Mouse (Mus musculus) embryonic facial prominence, embryonic 14.5 days (tissue): ENCODE results near the gene Klhl33. TPM values are rescaled to one million over a fixed set of nuclear protein-coding genes. Genes with fewer than 3 reads are reported as not detected.
A peak's percentile ranks its signal among the peaks of the same experiment; 100 is the strongest.
"Not testable (repeated sequence)": the region's sequence is repeated elsewhere in the genome, so short reads cannot be mapped to it uniquely, and the experiment has no call there.

Experiments
- ATAC-seq: fragments of 200-750 bp; cut with Nextera tagmentation; 2 replicates; pipeline ENCODE4 v1.8.0; 2017; ENCODE audit warnings: low read depth, moderate number of reproducible peaks, moderate TSS enrichment
- DNase-seq: peaks from one replicate; pipeline ENCODE4 v3.0.0-alpha.2; 2015; ENCODE audit warnings: low spot score
- H3K27ac ChIP-seq: fragments of 300-500 bp; sonication (generic); replicated peaks from 2 replicates; pipeline ENCODE4 v1.5.1; 2014; ENCODE audit warnings: low read depth, mild to moderate bottlenecking, low read length, moderate library complexity
- H3K27me3 ChIP-seq: fragments of 300-500 bp; sonication (generic); replicated peaks from 2 replicates; pipeline ENCODE4 v1.6.1; 2014; ENCODE audit warnings: low read length; ENCODE audit not compliant: control insufficient read depth, insufficient read depth
- H3K36me3 ChIP-seq: fragments of 300-500 bp; sonication (generic); 2 replicates; pipeline ENCODE4 v1.6.1; 2014; ENCODE audit warnings: low read length, mixed read lengths; ENCODE audit not compliant: control insufficient read depth, insufficient read depth
- H3K4me1 ChIP-seq: fragments of 300-500 bp; sonication (generic); 2 replicates; pipeline ENCODE4 v1.6.1; 2014; ENCODE audit warnings: antibody characterized with exemption, low read length; ENCODE audit not compliant: control insufficient read depth, insufficient read depth
- H3K4me2 ChIP-seq: fragments of 300-500 bp; sonication (generic); 2 replicates; pipeline ENCODE4 v1.6.1; 2014; ENCODE audit warnings: low read depth, mild to moderate bottlenecking, low read length, moderate library complexity, mixed read lengths
- H3K4me3 ChIP-seq: fragments of 300-500 bp; sonication (generic); 2 replicates; pipeline ENCODE4 v1.5.1; 2014; ENCODE audit warnings: low read depth, mild to moderate bottlenecking, low read length
- H3K9ac ChIP-seq: fragments of 300-500 bp; sonication (generic); 2 replicates; pipeline ENCODE4 v1.6.1; 2014; ENCODE audit warnings: low read depth, mild to moderate bottlenecking, low read length, moderate library complexity, mixed read lengths
- H3K9me3 ChIP-seq: fragments of 300-500 bp; sonication (generic); 2 replicates; pipeline ENCODE4 v1.6.1; 2016; ENCODE audit warnings: low read length; ENCODE audit not compliant: control insufficient read depth
- WGBS: fragments of 180-500 bp; shearing (Covaris S2); extraction: QIAGEN DNeasy Blood & Tissue Kit; methylation state at CpG from one replicate; pipeline ENCODE4 v1.1.7; 2014; 5-methylcytosine and 5-hydroxymethylcytosine counted together
- polyA plus RNA-seq: library from polyadenylated mRNA; unstranded; fragments of >200 nt; fragmentation: Nextera tagmentation; extraction: Ambion mirVana; gene quantifications from 2 replicates; pipeline ENCODE4 v1.2.1, GENCODE M21; 2014

Klhl33 gene
- polyA plus RNA-seq, 1 experiment from 2014 or later, result 0.21 TPM

DNA sequence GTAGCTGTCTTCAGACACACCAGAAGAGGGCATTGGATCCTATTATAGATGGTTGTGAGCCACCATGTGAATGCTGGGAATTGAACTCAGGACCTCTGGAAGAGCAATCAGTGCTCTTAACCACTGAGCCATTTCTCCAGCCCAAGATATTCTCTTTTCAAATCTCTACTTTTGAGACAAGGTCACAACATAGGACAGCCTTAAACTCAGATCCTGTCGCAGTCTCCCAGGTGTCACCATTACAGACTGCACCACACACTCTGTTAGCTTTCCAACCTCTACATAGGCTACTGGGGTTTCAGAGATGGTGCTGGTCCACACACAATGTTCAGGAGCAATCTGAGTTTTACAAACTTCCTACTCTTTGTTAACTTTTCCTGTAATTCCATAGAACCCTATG is 26.1 kb upstream of the Klhl33 start:
- H3K27me3 ChIP-seq, DNase-seq, ATAC-seq, H3K9me3 ChIP-seq: not testable (repeated sequence)
- 0 out of 2 replicates have a peak, but pooled peaks cover 11% of the 10 kb centered on the region for H3K4me1 ChIP-seq
- H3K4me2 ChIP-seq, result peak overlapping the region; percentile 88
- peak overlapping the region; percentile 95; the same call in 1 of the 2 replicates for H3K27ac ChIP-seq
- WGBS, result 70% methylated on average over 1 of the region's 1 CpGs
- peaks cover 39% of the 10 kb centered on the region for H3K36me3 ChIP-seq
- H3K4me3 ChIP-seq, result peak overlapping the region; percentile 71
- H3K9ac ChIP-seq, result peak overlapping the region; percentile 86

DNA sequence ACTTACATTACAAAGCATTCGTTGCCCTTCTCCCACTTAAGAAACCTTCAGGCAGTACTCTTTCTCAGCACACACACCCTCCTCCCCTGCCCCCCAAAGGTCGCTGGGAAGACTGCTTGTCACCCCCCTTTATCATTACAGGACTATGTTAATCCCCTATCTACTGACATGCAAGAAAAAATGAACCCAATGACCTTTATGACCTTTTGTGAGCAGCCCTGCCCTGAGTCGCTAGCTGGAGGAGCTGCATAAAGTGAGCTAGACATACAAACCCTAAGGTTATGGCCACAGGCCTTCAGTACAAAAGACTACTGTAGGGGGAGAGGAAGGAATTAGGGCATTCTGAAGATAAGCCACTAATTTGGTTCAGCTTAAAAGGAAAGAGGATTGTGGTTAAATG is 14.0 kb upstream of the Klhl33 start:
- no peak for DNase-seq
- Histone ChIP-seq H3K36me3 (peaks cover 47% of the 10 kb centered on the region), H3K27me3 (no peaks in the 10 kb centered on the region), H3K27ac (no peak overlapping the region), H3K4me3 (no peak overlapping the region), H3K9ac (no peak overlapping the region), H3K4me2 (no peak overlapping the region), H3K4me1 (no peaks in the 10 kb centered on the region), H3K9me3 (no peaks in the 10 kb centered on the region)
- ATAC-seq, result no peak
- 35% methylated on average over 3 of the region's 3 CpGs for WGBS

DNA sequence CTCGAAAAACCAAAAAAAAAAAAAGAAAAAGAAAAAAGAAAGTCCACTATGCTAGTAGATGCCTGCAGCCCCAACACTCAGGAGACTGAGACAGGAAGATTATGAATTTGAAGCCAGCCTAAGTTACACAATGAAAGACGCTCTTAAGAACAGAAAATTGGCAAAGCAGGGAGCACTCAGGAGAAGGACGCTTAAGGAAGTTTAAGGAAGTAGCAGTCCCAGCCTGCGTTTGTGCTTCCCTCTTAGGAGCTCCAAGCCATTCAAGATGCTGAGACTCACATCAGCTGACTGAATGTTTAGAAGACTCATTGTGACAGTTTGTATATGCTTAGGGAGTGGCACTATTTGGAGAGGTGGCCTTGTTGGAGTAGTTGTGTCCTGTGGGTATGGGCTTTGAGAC is 10.8 kb upstream of the Klhl33 start:
- H3K27ac ChIP-seq, result no peak overlapping the region
- ATAC-seq (no peak), DNase-seq (no peak)
- H3K4me3 ChIP-seq, result no peak overlapping the region
- no peaks in the 10 kb centered on the region for H3K9me3 ChIP-seq
- no peaks in the 10 kb centered on the region for H3K4me1 ChIP-seq
- H3K36me3 ChIP-seq, result peaks cover 19% of the 10 kb centered on the region
- H3K4me2 ChIP-seq, result no peak overlapping the region
- 86% methylated on average over 4 of the region's 4 CpGs for WGBS
- no peak overlapping the region for H3K9ac ChIP-seq
- no peaks in the 10 kb centered on the region for H3K27me3 ChIP-seq

DNA sequence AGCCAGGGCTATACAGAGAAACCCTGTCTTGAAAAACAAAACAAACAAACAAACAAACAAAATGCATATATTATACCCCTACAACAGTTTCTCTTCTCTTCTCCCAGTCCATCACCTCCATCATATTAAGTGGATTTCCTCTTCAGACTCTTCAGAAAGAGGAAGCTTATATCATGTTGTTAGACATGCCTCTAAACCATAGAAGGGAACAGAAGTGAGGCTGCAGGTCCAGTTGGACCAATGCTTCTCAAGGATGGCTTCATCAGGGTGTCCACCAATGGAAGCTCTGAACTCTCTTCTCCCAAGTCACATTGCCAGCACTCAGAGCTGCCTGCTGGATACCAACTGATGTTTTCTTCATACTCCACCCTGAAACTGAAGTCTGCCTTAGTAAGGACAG is 8.0 kb upstream of the Klhl33 start:
- not testable (repeated sequence) for DNase-seq, H3K4me2 ChIP-seq, H3K36me3 ChIP-seq, H3K27me3 ChIP-seq, H3K4me3 ChIP-seq, ATAC-seq, H3K9me3 ChIP-seq, H3K4me1 ChIP-seq, H3K9ac ChIP-seq, H3K27ac ChIP-seq

DNA sequence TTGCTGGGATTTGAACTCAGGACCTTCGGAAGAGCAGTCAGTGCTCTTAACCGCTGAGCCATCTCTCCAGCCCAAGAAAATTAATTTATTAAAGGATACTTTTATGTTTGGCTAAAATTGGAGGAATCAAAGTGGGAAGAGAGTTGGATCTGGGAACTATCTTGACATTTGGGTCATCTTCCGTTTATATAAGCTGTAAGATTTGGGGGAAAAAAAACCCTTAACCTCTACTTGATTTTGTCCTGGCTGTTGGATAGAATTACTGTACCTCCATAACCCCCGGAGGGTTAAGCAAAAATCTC is 7.5 kb upstream of the Klhl33 start:
- Histone ChIP-seq H3K4me2 (no peak overlapping the region), H3K27me3 (no peaks in the 10 kb centered on the region), H3K4me1 (no peaks in the 10 kb centered on the region), H3K9me3 (no peaks in the 10 kb centered on the region), H3K4me3 (no peak overlapping the region), H3K27ac (no peak overlapping the region), H3K9ac (no peak overlapping the region), H3K36me3 (no peaks in the 10 kb centered on the region)
- DNase-seq (no peak), ATAC-seq (no peak)
- WGBS, result 85% methylated on average over 4 of the region's 4 CpGs

DNA sequence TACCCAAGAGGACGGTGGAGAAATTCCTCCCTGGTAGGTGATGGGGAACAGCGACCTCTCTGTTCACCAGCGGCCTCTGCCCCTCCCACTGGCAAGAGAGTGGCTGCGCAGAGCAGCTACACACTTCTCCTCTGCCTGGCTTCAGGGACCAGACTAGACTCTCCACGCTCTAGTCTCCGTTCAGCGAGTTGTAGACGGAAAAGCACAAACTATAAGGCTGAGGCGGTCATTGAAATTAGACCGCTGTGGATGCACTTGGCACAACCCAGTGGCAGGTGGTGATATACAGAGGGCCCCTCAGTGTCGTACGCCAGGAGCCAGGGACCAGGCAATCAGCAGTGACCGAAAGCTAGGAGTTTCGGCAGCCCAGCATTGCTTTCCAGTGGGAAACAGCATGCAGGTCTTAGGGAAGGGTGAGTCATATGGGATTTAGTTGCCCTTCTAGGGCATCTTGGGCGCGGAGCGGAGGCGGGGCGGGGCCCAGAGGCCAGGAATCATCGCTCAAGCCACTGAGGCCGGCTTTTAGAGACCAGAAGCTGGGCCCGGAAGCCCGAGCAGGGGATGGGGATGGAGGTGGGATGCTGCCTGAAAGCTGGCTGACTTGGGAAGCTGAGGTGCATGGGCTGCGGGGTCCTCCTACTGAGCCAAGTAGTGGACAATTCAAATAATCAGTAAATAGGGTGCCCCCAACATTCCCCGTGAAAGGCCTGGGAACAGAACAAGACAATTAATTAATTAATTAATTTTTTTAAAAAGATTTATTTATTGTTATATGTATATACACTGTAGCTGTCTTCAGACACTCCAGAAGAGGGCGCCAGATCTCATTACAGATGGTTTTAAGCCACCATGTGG is 6.9 kb upstream of the Klhl33 start:
- Histone ChIP-seq H3K4me1 (no peaks in the 10 kb centered on the region), H3K27me3 (no peaks in the 10 kb centered on the region), H3K36me3 (no peaks in the 10 kb centered on the region), H3K4me3 (peak overlapping the region; percentile 32), H3K27ac (no peak overlapping the region), H3K4me2 (peak overlapping the region; percentile 62), H3K9me3 (no peaks in the 10 kb centered on the region), H3K9ac (peak overlapping the region; percentile 60)
- DNase-seq (peak; percentile 69), ATAC-seq (peak; percentile 86)
- WGBS, result 3% methylated on average over 26 of the region's 26 CpGs

DNA sequence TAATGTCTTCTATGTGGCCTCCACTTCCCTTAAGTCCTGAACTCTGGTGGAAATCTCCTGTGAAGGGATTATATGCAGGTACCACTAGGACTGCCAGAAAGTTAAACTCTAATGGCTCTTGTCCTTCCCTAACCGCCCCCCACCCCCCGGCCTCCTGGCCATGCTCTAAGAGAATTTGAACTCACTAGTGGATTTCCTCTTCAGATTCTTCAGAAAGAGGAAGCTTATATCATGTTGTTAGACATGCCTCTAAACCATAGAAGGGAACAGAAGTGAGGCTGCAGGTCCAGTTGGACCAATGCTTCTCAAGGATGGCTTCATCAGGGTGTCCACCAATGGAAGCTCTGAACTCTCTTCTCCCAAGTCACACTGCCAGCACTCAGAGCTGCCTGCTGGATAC is 685 bp upstream of the Klhl33 start:
- not testable (repeated sequence) for H3K4me2 ChIP-seq, H3K4me3 ChIP-seq, H3K9me3 ChIP-seq, H3K27me3 ChIP-seq, H3K4me1 ChIP-seq, H3K9ac ChIP-seq, H3K36me3 ChIP-seq, DNase-seq, ATAC-seq, H3K27ac ChIP-seq
- 89% methylated on average over 2 of the region's 2 CpGs for WGBS

DNA sequence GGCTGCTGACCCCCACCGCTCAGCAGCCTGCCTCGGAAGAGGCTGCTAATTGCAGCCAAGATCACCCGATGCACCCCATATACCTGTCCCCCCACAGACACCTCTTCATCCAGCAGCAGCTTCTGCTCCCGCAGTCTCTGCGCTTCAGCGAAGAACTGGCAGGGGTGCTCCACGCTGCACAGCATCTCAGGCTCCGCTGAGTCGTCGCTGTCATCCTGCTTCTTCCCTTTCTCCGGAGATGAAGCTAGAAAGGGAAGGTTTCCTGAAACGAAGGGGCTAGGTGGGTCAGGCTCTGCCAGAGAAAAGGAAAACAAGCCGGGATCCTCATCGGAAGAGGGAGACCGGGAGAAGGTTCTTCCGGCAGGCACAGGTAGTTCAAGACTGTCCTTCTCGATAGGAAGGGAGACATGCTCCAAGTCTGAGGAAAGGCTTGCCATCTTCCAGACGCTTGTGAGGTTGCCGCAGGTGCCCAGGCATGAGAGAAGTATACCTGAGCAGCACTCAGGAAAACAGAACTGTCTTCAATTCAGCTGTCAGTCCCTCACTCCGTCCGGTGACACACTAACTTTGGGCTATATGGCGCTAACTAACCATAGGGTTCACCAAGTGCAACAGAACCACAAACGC is 447 bp downstream of the Klhl33 start:
- no peaks in the 10 kb centered on the region for H3K9me3 ChIP-seq
- WGBS, result 12% methylated on average over 23 of the region's 23 CpGs
- H3K4me1 ChIP-seq, result 0 out of 2 replicates have a peak, but pooled peaks cover 3% of the 10 kb centered on the region
- peak overlapping the region; percentile 90 for H3K4me2 ChIP-seq
- ATAC-seq (peak; percentile 51; the same call in 1 of the 2 replicates), DNase-seq (no peak)
- H3K9ac ChIP-seq, result peak overlapping the region; percentile 62
- no peaks in the 10 kb centered on the region for H3K36me3 ChIP-seq
- no peaks in the 10 kb centered on the region for H3K27me3 ChIP-seq
- no peak overlapping the region for H3K27ac ChIP-seq
- H3K4me3 ChIP-seq, result peak overlapping the region; percentile 43
